Mouse (Mus musculus) retina, embryonic 14.5 days (tissue): ENCODE measurements around the gene Stk11ip.

Experiments used
- DNase-seq: peaks from one replicate; pipeline ENCODE4 v3.0.0-alpha.2; 2015; ENCODE audit warnings: low spot score

The Stk11ip gene

GRCm38 (mm10) chr1:75504256-75505045 is 16.9 kb upstream of the Stk11ip start:
- DNase-seq, result no peak

- peak; percentile 64 for DNase-seq
Observed at GRCm38 (mm10) chr1:75505159-75505955, 16.0 kb upstream of the Stk11ip start.

DNA sequence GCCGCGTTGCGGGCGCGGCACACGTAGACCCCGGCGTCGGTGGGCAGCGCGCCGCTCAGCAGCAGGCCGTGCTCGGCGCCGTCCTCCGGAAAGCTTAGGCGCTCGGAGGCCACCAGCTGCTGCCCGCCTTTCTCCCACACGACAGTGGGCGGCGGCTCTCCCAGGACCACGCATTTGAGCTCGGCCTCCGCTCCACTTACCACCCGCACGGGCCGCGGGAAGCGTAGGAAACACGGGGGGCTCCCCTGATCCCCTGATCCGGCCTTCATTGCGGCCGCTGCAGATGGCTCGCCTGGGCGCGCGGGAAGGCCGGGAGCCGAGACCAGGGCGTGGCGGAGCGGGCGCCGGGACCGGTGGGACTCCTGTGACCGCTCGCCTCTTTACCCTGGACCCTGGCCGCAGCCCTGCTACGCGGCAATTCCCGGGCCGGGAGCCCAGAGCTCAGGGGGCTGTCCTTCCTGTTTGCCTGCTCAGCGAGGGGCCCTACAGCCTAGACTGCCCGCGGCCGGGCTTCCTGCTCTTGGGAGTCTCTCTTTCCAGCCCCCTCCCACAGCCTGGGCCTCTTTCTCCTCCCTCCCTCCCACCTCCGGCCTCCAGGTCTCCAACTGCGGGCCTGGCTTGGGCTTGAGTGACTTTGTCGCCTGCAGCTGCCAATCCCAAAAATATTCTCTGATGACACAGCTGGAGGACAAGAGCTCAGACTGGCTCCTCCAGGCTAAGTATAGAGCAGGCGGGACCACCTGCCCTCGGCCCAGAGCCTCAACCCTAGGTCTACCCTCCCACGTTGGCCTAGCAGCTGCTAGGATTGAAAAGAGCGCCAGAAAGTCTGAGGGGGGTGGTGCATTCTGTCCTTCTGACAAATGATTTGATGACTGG is 15.1 kb upstream of the Stk11ip start, which contains the start of gene Obsl1:
Gene Obsl1 (minus strand): TSS at position 497 of the 876 bp plus-strand sequence.
- peak; percentile 78 for DNase-seq

- no peak for DNase-seq
Observed at GRCm38 (mm10) chr1:75507006-75507405, 14.3 kb upstream of the Stk11ip start, which contains the start of gene Inha. Gene Inha (plus strand): TSS chr1:75507077.

DNA sequence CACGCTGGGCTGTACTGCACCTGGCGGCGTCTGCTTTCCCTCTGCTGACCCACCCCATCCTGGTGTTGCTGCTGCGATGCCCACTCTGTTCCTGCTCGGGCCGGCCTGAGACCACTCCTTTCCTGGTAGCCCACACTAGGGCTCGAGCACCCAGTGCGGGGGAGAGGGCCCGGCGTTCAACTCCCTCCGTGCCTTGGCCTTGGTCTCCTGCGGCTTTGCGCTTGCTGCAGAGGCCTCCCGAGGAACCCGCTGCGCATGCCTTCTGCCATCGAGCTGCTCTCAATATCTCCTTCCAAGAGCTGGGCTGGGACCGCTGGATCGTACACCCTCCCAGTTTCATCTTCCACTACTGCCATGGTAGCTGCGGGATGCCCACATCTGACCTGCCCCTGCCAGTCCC is 11.7 kb upstream of the Stk11ip start:
- no peak for DNase-seq

DNA sequence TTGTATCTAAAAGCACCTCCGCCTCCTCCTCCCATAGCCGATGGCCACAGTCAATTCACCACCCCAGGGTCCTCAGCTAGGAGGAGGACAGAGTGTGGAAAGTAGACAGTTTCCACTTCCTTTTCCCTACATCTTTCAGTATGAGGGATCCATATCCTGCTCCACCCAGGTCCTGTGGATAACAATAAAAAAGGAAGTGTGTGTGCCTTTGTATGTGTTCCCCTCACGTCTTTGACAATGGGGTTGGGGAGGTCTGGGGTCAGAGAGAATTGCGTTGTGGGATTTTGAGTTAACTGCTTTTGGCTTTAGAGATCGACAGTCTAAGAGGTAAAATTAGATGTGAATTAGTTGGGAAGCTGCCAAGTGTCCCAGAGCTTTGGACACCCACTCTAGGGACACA is 11.2 kb upstream of the Stk11ip start:
- no peak for DNase-seq

DNA sequence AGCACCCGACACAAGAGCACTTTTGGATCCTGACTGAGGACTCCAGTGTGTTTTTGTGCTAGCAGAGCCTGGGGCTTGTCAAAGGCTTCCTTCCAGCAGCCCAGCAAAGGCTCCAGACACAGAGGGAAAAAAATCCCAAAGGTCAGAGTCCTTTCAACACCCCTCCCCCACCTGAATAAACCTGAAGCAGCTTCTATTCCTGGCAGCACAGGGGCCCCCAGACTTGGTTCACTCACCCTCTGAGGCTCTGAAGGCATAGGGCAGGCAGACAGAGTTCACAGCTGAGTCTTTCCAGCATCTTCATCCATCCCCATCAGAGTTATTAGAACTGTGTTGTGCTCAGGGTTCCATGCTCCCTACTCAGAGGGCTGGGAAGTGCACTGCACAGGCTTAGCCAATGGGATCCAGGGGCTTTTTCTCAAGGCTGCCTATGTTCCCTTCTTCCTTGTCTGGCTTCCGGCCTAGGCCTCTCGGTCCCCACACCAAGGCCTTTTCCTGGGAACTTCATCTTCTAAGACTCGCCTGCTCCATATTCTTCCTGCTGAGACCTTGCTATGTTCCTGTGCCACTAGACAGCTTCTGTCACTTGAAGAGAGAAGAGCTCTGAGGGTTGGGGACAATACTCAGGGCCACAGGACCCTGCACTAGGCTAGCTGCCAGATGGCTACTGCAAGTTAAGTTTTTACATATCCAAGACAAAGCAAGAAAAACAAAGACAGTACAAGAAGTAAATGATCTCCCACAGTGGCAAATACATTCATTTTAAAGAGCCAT is 9.7 kb upstream of the Stk11ip start:
- DNase-seq, result no peak

GRCm38 (mm10) chr1:75512550-75512949 is 8.8 kb upstream of the Stk11ip start:
- no peak for DNase-seq

- DNase-seq, result no peak
Observed at GRCm38 (mm10) chr1:75516703-75517380, 4.5 kb upstream of the Stk11ip start.

DNA sequence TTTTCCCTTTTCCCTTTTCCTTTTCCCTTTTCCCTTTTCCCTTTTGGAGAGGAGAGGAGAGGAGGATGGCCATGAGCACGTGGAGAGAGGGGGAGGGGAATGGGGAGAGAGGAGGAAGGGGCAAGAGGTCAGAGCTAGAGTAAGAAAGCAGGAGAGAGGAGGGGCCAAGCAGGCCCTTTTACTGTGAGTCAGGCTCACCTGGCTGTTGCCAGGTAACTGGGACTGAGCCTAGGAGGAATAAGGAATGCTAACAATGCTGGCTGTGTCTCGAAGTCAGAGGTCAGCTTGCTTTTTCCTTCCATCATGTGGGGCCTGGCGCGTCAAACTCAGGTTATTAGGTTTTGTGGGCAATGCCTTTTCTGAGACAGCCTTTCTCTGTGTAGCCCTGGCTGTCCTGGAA is 3.3 kb upstream of the Stk11ip start:
- no peak for DNase-seq

- DNase-seq, result no peak
Observed at GRCm38 (mm10) chr1:75518427-75518826, 2.9 kb upstream of the Stk11ip start.

DNA sequence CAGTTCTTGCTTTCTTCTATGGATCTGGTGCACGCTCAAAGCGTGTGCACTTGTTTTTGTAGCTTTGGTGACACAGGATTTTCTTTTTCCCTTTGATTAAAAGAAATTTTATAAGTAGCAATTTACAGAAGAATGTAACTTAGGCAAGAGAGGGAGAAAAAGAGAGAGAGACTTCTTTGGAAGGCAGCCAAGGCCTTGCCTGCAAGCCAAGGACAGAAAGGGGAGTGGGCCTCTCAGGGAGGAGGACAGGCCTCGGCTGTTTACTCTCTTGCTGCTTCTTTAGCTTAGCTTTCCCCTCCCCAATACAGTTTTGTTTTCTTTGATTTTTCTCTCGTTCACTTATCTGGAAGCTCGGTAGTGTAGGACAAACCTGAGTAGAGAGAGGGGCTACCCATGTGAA is 1.8 kb upstream of the Stk11ip start:
- no peak for DNase-seq

DNA sequence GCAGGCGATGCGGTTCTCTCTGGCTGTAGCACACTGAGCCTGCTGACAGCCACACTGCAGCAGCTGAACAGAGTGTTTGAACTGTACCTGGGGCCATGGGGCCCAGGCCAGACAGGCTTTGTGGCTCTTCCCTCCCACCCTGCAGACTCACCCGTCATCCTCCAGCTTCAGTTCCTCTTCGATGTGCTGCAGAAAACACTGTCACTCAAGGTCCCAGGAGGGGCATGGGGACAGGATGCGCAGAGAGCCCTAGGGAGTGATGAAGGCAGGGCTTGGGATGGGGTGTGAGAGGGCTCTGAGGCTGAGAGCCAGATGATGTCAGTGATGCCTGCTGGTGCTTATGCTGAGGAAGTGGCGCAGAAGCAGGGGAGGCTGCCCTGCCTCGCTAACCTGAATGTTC is 3.4 kb downstream of the Stk11ip start:
- no peak for DNase-seq

DNA sequence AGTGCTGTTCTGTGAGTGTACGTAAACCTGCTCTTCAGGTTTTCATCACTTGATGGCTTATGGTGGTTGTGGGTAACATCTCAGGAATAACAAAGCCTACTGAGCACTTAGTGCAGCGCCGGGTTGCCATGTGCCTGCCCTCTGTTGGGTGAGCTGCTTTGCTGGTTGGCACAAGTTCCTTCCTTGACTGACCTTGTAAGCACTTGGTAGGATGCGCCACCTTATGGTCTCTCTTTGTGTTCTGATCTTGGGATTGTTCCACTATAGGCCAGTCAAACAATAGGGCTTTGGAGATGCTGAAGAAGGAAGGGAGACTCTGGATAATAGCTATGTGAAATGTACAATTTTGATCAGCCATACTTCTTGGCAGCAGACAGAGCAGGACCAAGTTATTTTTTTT is 9.2 kb downstream of the Stk11ip start:
- no peak for DNase-seq

DNA sequence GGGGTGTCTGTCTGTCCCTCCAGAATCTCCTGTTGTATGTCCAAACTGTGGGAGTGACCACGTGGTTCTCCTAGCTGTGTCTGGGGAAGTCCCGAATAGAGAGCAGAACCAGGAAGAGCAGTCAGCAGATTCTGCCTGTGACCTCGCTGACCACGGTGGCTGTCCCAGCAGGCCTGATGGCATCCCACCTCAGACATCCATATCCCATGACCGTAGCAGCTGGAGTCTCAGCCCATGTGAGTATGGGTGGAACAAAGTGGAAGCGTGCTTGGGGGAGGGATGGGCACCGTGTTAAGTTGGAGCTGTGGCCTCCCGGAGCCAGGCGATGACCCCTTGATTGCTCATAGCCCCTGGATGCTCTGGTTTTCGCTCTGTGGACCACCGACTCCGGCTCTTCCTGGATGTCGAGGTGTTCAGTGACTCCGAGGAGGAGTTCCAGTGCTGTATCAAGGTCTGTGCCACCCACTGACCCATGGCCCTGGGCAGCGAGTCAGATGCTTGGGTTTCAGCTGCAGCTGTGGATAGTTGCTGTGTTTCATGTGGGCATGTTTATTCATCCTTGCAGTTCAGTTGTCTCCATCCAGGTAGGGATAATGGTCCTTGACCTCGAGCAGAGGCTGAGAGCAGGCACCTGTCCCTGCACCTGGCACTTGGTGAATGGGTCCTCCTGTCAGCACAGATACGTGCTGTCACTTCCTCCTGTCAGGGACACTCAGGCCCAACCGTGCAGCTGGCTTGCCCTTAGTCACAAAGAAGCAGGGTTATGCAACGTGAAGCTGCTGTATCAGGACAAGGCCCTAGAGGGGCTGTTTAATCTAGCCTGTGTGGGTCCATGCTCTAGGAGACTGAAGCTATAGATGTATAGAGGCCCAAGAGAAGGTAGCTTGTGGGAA is 11.2 kb downstream of the Stk11ip start:
- DNase-seq, result no peak

- DNase-seq, result no peak
Observed at GRCm38 (mm10) chr1:75533325-75534252, 12.3 kb downstream of the Stk11ip start.

GRCm38 (mm10) chr1:75537587-75537986 is 16.3 kb downstream of the Stk11ip start:
- DNase-seq, result no peak

GRCm38 (mm10) chr1:75538597-75539190 is 17.4 kb downstream of the Stk11ip start:
- no peak for DNase-seq
